Mouse (Mus musculus) forebrain, embryonic 13.5 days (tissue): ENCODE measurements at regions not wholly inside any gene's neighbourhood (a gene's known extent, or its start where the extent isn't known, plus 50 kb on each side); places are given as distances from the start of the nearest gene placed in this dataset.

Experiments used
- ATAC-seq: fragments of 200-750 bp; cut with Nextera tagmentation; 2 replicates; pipeline ENCODE4 v1.8.0; 2017
- H3K27ac ChIP-seq: fragments of 300-500 bp; sonication (generic); 2 replicates; pipeline ENCODE4 v1.5.1; 2015; ENCODE audit warnings: inconsistent platforms, mild to moderate bottlenecking, moderate library complexity
- H3K27me3 ChIP-seq: fragments of 300-500 bp; sonication (generic); 2 replicates; pipeline ENCODE4 v1.6.1; 2015; ENCODE audit warnings: mild to moderate bottlenecking, inconsistent platforms
- H3K36me3 ChIP-seq: fragments of 300-500 bp; sonication (generic); 2 replicates; pipeline ENCODE4 v1.6.1; 2015; ENCODE audit warnings: mild to moderate bottlenecking, inconsistent platforms; ENCODE audit not compliant: poor library complexity, severe bottlenecking
- H3K4me1 ChIP-seq: fragments of 300-500 bp; sonication (generic); 2 replicates; pipeline ENCODE4 v1.6.1; 2015; ENCODE audit warnings: inconsistent platforms
- H3K4me2 ChIP-seq: fragments of 300-500 bp; sonication (generic); 2 replicates; pipeline ENCODE4 v1.6.1; 2015; ENCODE audit warnings: inconsistent platforms, mild to moderate bottlenecking, moderate library complexity
- H3K4me3 ChIP-seq: fragments of 300-500 bp; sonication (generic); 2 replicates; pipeline ENCODE4 v1.5.1; 2015; ENCODE audit warnings: mild to moderate bottlenecking, inconsistent platforms
- H3K9ac ChIP-seq: fragments of 300-500 bp; sonication (generic); 2 replicates; pipeline ENCODE4 v1.6.1; 2015; ENCODE audit warnings: mild to moderate bottlenecking, inconsistent platforms
- H3K9me3 ChIP-seq: fragments of 300-500 bp; sonication (generic); replicated peaks from 2 replicates; pipeline ENCODE4 v1.6.1; 2016; ENCODE audit warnings: inconsistent platforms
- WGBS: fragments of 180-500 bp; shearing (Covaris S2); methylation state at CpG from one replicate; pipeline ENCODE4 v1.1.7; 2015; 5-methylcytosine and 5-hydroxymethylcytosine counted together

DNA sequence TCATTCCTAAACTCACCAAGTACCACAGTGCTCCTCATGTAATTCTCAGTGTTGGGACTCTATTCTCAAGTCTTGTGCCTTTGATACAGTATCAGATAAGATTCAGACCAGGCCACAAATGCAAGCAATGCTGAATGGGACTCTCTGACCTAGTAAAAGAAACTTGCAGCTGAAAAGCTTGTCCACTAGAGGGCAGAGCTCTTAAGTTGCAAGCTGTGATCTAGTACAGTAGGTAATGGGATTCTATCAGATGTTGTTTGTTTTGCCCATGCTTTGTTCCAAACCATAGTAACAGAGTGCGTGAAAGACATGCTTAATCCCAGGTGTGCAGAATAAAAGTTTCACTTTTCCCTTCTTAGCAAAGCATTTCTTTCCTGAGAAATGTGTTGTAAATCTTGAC lies 383.2 kb upstream of the Chrm2 start:
- Histone ChIP-seq H3K27me3 (no peaks in the 10 kb centered on the region), H3K9me3 (no peaks in the 10 kb centered on the region), H3K9ac (no peak overlapping the region), H3K36me3 (no peaks in the 10 kb centered on the region), H3K27ac (no peak overlapping the region), H3K4me3 (no peak overlapping the region), H3K4me2 (no peak overlapping the region), H3K4me1 (no peaks in the 10 kb centered on the region)
- peak; percentile 55 for ATAC-seq
- 45% methylated on average over 1 of the region's 1 CpGs for WGBS

DNA sequence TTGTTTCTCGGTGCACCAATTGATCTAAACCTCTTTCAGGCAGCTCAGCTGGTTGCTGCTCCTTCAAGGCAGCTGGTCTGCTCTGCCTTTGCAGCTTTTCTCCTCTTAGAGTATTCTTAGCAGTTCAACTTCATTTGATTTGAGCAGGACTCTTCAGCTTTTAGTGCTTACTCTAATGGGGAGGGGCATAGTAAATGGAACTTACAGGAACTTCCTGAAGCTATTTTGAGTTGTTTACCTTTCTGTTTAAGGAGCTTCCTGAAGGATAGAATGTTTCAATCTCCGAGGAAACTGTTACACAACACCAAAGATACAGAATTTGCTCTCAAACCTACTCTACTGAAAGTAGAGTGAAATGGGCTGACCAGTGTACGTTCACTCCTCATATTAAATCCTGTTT lies 385.8 kb upstream of the Chrm2 start:
- H3K27ac ChIP-seq, result no peak overlapping the region
- no peaks in the 10 kb centered on the region for H3K36me3 ChIP-seq
- no peak for ATAC-seq
- H3K27me3 ChIP-seq, result no peaks in the 10 kb centered on the region
- 72% methylated on average over 3 of the region's 3 CpGs for WGBS
- no peak overlapping the region for H3K4me3 ChIP-seq
- H3K9me3 ChIP-seq, result no peaks in the 10 kb centered on the region
- no peaks in the 10 kb centered on the region for H3K4me1 ChIP-seq
- no peak overlapping the region for H3K9ac ChIP-seq
- no peak overlapping the region for H3K4me2 ChIP-seq

DNA sequence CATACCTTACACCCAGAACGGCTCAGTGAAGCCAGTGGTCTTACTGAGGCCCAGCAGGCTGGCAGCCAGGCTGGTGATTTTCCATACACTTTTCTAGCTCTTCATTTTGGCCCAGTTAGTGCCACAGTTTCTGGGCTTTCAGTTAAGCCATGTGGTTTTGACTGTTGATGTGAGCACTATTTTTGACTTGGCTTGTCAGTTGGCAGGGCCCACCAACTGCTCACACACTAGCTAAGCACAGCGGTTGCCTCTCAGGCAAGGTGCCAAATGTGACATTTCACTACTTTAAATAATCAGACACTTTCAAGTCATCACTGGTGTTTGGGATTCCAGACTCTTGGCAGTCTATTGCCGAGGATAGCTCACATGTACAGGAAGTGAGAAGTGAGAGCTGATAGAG lies 399.0 kb upstream of the Chrm2 start:
- Histone ChIP-seq H3K4me3 (no peak overlapping the region), H3K36me3 (no peaks in the 10 kb centered on the region), H3K4me1 (no peaks in the 10 kb centered on the region), H3K4me2 (no peak overlapping the region), H3K9ac (no peak overlapping the region), H3K27ac (no peak overlapping the region), H3K9me3 (no peaks in the 10 kb centered on the region), H3K27me3 (no peaks in the 10 kb centered on the region)
- 79% methylated on average over 3 of the region's 3 CpGs for WGBS
- peak; percentile 87 for ATAC-seq

DNA sequence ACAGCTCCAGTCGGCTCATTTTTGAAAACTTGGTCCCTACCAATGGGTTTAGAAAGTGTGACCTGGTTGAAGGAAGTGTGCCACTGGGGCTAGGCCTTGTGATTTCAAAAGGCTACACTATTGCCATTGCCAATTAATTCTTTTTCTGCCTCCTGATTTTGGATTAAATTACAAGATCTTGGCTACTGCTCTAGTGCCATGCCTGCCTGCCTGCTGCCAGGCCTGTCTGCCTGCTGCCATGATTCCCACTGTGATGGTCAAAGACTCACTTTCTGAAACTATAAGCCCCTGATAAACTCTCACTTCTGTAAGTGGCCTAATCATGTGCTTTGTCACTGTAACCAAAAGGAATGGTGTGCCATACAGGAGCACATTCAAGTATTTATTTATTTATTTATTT lies 400.4 kb upstream of the Mtpn start:
- Histone ChIP-seq H3K4me3 (no peak overlapping the region), H3K36me3 (no peaks in the 10 kb centered on the region), H3K27ac (no peak overlapping the region), H3K4me2 (no peak overlapping the region), H3K9me3 (no peaks in the 10 kb centered on the region), H3K9ac (no peak overlapping the region), H3K4me1 (no peaks in the 10 kb centered on the region), H3K27me3 (no peaks in the 10 kb centered on the region)
- 94% methylated on average over 1 of the region's 1 CpGs for WGBS
- no peak for ATAC-seq

DNA sequence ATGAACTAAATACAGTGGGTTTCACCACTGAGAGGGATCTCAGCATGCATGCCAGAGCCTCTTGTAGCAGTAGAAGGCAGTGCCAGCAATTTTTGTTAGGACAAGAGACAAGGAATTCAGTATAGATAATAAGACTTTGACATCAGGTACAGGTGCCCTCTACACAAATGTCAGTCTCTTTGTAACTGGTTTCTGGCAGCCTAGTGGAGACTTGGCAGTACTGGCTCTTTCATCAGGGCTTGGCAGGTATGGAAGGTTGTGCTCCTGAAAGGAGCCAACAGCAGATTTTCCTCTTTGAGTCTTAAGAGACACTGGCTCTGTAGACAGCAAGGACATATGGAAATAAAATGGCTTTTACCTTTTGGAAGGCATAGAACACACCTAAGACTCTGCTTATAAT lies 384.5 kb upstream of the Mtpn start:
- Histone ChIP-seq H3K27ac (no peak overlapping the region), H3K4me3 (no peak overlapping the region), H3K36me3 (no peaks in the 10 kb centered on the region), H3K27me3 (no peaks in the 10 kb centered on the region), H3K4me1 (no peaks in the 10 kb centered on the region), H3K4me2 (no peak overlapping the region), H3K9ac (no peak overlapping the region), H3K9me3 (no peaks in the 10 kb centered on the region)
- no peak for ATAC-seq

DNA sequence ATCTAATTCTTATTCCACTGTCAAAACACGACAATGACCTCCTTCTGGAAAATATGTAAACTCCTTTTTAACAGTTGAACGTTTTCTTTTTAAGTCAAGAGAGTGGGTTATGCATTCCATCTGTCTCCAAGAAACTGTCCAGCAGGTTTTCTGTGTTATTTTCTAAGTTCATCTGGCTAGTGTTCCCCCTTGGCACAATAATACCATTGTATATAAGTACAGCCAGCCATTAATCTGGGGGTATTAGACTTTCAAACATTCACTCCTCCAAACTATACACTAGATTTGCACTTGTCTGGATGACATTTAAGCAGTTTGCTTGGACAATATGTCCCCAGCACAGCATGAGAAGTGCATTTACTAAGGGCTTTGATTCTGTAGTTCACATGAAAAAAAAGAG lies 358.3 kb upstream of the Mtpn start:
- no peaks in the 10 kb centered on the region for H3K36me3 ChIP-seq
- H3K9ac ChIP-seq, result no peak overlapping the region
- no peaks in the 10 kb centered on the region for H3K9me3 ChIP-seq
- no peak for ATAC-seq
- H3K4me2 ChIP-seq, result no peak overlapping the region
- H3K27me3 ChIP-seq, result no peaks in the 10 kb centered on the region
- H3K4me1 ChIP-seq, result no peaks in the 10 kb centered on the region
- 62% methylated on average over 2 of the region's 2 CpGs for WGBS
- no peak overlapping the region for H3K4me3 ChIP-seq
- no peak overlapping the region for H3K27ac ChIP-seq

DNA sequence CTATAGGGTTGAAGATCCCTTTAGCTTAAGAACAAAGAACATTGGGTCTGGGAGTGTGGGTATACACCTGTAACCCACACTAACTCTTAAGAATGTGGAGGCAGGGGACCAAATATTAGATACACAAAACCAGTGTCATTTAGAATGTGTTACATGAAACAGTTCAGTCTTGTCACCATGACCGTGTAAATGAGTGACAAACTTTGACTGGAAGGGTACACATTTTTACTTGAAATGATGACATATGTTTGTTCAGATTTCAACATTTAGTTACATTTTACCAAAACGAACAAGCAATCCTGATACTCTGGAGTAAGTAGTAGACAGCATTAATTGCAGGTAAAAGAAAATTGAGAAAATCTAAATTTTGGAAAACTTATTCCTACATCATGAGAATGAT lies 356.0 kb upstream of the Mtpn start:
- H3K4me3 ChIP-seq, result no peak overlapping the region
- ATAC-seq, result no peak
- 97% methylated on average over 2 of the region's 2 CpGs for WGBS
- no peak overlapping the region for H3K9ac ChIP-seq
- no peaks in the 10 kb centered on the region for H3K9me3 ChIP-seq
- H3K4me2 ChIP-seq, result no peak overlapping the region
- H3K27me3 ChIP-seq, result no peaks in the 10 kb centered on the region
- no peaks in the 10 kb centered on the region for H3K36me3 ChIP-seq
- H3K4me1 ChIP-seq, result no peaks in the 10 kb centered on the region
- H3K27ac ChIP-seq, result no peak overlapping the region

DNA sequence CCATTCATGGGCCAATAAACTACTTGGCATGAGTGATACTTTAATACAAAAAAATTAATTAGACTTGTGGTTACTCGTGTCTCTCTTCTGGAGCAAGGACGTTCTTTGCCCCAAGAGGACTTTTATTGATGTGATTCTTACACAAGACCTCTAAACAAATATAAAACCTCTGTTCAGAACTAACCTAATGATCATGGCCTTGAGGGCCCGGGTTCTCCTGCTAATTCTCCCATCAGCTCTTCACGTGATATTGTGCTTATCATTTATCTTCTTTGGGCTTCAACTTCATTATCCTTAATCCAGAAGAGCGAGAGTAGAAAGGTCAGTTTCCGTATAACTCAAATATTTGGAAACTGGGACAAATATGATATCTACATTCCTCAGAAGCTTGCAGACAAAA lies 335.0 kb upstream of the Mtpn start:
- no peaks in the 10 kb centered on the region for H3K4me1 ChIP-seq
- no peak overlapping the region for H3K27ac ChIP-seq
- no peak overlapping the region for H3K9ac ChIP-seq
- ATAC-seq, result no peak
- no peaks in the 10 kb centered on the region for H3K27me3 ChIP-seq
- H3K9me3 ChIP-seq, result no peaks in the 10 kb centered on the region
- WGBS, result 93% methylated on average over 6 of the region's 6 CpGs
- no peaks in the 10 kb centered on the region for H3K36me3 ChIP-seq
- no peak overlapping the region for H3K4me3 ChIP-seq
- no peak overlapping the region for H3K4me2 ChIP-seq

DNA sequence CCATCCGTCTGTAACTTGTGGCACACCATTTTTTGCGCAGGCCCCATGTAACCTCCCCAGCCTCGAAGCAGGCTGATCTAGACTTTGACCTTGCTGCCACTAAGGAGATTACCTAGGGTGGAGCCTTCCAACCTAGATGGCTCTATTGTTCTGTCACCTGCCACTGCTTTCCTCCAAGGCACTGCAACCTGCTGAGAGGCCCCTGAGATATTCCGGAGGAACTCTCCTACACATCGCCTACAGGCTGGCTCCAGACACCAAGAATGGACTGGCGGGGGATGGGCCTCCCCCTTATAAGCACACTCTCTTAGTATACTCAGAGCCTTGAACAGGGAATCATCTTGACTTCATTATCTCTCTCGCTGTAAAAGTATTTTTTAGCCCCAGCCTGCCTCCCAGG lies 331.7 kb upstream of the Mtpn start:
- no peaks in the 10 kb centered on the region for H3K4me1 ChIP-seq
- 69% methylated on average over 7 of the region's 7 CpGs for WGBS
- H3K36me3 ChIP-seq, result no peaks in the 10 kb centered on the region
- H3K4me3 ChIP-seq, result no peak overlapping the region
- H3K27me3 ChIP-seq, result no peaks in the 10 kb centered on the region
- H3K27ac ChIP-seq, result no peak overlapping the region
- H3K9ac ChIP-seq, result no peak overlapping the region
- H3K9me3 ChIP-seq, result no peaks in the 10 kb centered on the region
- no peak for ATAC-seq
- no peak overlapping the region for H3K4me2 ChIP-seq

DNA sequence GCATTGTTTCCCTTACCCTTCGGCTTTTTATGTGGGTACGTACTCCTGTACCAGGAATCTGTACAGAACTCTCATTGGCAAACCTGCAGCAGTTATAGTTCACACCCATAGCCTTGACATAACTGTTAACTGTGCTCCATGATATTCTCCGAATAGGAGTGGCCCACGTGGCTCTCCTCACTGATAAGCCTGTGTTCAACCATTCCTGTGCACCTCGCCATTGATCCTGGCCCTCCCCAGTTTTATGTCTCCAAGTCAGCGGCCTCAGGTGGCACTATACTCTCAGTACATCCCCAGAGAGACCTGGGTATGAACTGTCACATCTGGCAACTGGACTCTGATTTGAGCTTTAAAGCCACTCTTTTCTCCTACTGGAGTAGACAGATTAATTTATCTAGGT lies 324.5 kb upstream of the Mtpn start:
- WGBS, result 86% methylated on average over 6 of the region's 6 CpGs
- no peaks in the 10 kb centered on the region for H3K9me3 ChIP-seq

DNA sequence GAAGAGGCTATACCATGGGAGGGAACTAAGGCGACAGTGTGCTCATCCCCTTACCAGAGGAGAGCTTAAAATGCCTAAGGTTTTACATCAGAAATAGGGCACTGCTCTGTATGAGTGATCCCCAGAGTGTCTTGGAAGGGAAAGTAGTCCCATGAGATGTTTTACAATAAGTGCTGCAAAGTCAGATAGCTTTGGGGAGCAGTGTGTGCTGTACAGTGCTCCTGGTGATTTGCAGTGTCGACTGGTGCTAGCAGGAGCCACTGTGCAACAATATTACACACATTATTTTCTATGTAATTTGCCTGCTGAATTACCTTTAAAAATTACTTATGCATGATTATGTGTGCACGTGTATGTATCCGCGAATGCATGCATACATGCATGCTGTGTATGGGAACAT lies 314.3 kb upstream of the Mtpn start:
- H3K4me3 ChIP-seq, result no peak overlapping the region
- no peak for ATAC-seq
- 92% methylated on average over 5 of the region's 5 CpGs for WGBS
- H3K4me2 ChIP-seq, result no peak overlapping the region
- H3K27ac ChIP-seq, result no peak overlapping the region
- H3K4me1 ChIP-seq, result no peaks in the 10 kb centered on the region
- H3K9ac ChIP-seq, result no peak overlapping the region
- no peaks in the 10 kb centered on the region for H3K36me3 ChIP-seq
- no peaks in the 10 kb centered on the region for H3K27me3 ChIP-seq
- H3K9me3 ChIP-seq, result no peaks in the 10 kb centered on the region

More for the DNA sequence above, 324.5 kb upstream of the Mtpn start:
- ATAC-seq, result no peak
- H3K4me3 ChIP-seq, result no peak overlapping the region
- H3K9ac ChIP-seq, result no peak overlapping the region
- H3K27me3 ChIP-seq, result no peaks in the 10 kb centered on the region
- no peak overlapping the region for H3K27ac ChIP-seq
- no peaks in the 10 kb centered on the region for H3K4me1 ChIP-seq
- H3K36me3 ChIP-seq, result no peaks in the 10 kb centered on the region
- H3K4me2 ChIP-seq, result no peak overlapping the region

DNA sequence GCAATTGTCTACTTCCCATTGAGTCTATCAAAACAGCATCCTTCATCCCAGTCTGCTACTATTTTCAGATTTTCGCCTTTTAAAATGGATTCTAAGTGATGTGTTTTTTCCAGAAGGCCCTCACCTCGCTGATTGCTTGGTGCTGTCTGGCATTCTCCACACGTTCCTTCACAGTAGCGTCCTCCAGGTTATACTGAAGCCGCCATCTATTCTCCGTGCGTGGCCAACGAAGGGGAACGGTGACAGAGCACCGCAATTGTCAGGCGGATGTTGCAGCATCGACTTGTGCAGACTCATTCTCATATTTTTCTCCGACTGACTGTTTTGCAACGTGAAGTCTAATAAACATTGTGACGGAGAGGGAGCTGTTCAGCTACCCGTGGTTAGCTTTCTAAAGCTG lies 277.0 kb upstream of the Mtpn start:
- Histone ChIP-seq H3K9ac (no peak overlapping the region), H3K4me2 (no peak overlapping the region), H3K9me3 (no peaks in the 10 kb centered on the region), H3K4me1 (no peaks in the 10 kb centered on the region), H3K27ac (no peak overlapping the region), H3K36me3 (no peaks in the 10 kb centered on the region), H3K27me3 (no peaks in the 10 kb centered on the region), H3K4me3 (no peak overlapping the region)
- 85% methylated on average over 16 of the region's 16 CpGs for WGBS
- no peak for ATAC-seq

DNA sequence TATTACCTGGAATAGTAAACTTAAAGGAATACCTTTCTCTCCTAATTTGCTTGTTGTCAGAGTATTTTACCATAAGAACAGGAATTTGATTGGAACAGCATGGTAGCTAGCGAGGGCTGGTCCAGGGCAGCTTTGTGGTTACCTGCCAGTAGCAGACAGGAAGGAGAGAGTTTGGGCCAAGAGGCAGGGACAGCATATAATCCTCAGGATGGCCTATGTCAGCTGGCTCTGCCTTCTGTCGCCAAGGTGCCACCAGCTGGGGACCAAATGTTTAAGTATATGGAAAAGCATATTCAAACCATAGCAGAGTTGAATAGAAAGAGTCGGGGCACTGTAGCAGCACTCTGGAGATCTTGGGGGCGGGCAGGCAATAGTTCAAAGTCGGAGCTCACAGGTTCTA lies 274.8 kb upstream of the Mtpn start:
- WGBS, result 79% methylated on average over 5 of the region's 5 CpGs

DNA sequence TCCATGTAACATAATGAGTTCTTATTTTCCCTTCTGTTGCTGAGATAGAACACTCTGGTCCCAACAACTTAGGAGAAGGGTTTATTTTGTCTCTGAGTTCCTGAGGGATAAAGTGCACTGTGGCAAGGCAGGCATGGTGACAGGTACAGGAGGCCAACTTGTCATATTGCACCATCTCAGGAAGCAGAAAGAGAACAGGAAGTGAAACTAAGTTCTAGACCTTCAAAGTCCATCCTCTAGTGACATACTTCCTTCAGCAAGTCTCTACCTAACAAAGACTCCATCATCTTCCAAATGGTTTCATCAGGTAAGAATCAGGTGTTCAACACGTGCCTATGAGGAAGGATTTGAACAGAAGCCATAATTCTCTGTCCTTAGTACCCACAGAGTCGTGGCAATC lies 266.1 kb upstream of the Mtpn start:
- no peaks in the 10 kb centered on the region for H3K9me3 ChIP-seq
- no peak overlapping the region for H3K4me2 ChIP-seq
- H3K27ac ChIP-seq, result no peak overlapping the region
- H3K36me3 ChIP-seq, result no peaks in the 10 kb centered on the region
- no peaks in the 10 kb centered on the region for H3K27me3 ChIP-seq
- 80% methylated on average over 2 of the region's 2 CpGs for WGBS
- H3K4me1 ChIP-seq, result no peaks in the 10 kb centered on the region
- no peak overlapping the region for H3K4me3 ChIP-seq
- no peak for ATAC-seq
- H3K9ac ChIP-seq, result no peak overlapping the region

More for the DNA sequence above, 274.8 kb upstream of the Mtpn start:
- Histone ChIP-seq H3K9ac (no peak overlapping the region), H3K4me3 (no peak overlapping the region), H3K4me1 (no peaks in the 10 kb centered on the region), H3K27ac (no peak overlapping the region), H3K4me2 (no peak overlapping the region), H3K9me3 (no peaks in the 10 kb centered on the region), H3K36me3 (no peaks in the 10 kb centered on the region), H3K27me3 (no peaks in the 10 kb centered on the region)
- ATAC-seq, result no peak
